ENCODE assay signal across 10 mouse cellular contexts in the genomic region with DNA sequence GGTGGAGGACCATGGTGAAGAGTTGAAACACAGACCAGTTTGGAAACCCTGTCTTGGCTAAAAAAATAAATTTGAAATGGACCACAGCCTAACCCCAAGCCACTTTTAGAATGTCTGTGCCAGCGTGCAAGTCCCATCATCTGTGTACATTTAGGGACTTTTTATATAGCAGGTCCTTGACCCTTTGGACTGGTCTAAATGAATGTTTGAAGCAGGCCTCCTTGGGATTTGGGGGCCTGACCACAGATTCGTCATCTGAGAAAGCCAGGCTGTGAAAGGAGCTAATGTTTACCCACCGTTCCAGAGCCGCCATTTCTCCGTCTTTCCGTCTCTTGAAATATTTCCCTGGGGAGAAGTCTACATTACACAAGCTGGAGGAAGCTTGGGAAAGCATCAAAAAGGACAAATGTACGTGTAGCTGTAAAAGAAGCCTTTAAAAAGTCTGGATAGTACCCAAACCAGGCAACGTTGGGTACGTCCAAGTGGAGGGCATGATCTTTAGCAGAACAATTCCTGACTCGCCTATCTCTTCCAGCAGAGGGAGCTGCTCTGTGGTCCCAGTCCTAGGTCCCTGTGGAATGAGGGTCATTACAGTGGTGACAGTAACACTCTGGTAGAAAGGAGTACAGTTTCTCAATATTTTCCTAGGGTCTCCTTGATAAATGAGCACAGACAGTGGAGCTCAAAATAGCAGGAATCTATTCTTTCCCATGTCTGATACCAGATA.
DNase-seq lines count a peak whose midpoint lies in the region; ATAC-seq and TF ChIP-seq lines count a peak whose summit lies in the region.
"Had no signal": no experiment of that assay in that cellular context is flagged by ENCODE, and none has a peak within 500 bp of the region (broad histone marks: within the 10 kb centered on the region; RNA-seq: fewer than 3 reads in every experiment).

No protein-coding gene starts in this region.

- WGBS in liver, adult 2 months = 69% methylated on average over 10 of the region's 10 CpGs
- WGBS in liver, embryonic 12.5 days (ENCODE audit: insufficient replicate concordance) = 57% methylated on average over 10 of the region's 10 CpGs

- H3K9me3 ChIP-seq in liver, embryonic 12.5 days (replicated peaks) = no peaks in the 10 kb centered on the region

- peak; percentile 16 for DNase-seq in cerebellum, adult 11 months
- no peak for DNase-seq in liver, adult 2 months (ENCODE audit: extremely low read depth, low read depth, low spot score)
- peak; percentile 20 to 23 for DNase-seq in heart, postnatal 36 days
- peak; percentile 7 for DNase-seq in yolk sac, embryonic 10.5 days (ENCODE audit: low spot score)

- TF ChIP-seq CTCF in liver, adult 2 months (IDR thresholded peaks at IDR 0.05; ENCODE audit: low read depth, low read length) = peak; percentile 52
- peak; percentile 12; the same call in 1 of the 2 replicates for TF ChIP-seq CTCF in bone marrow macrophage, adult 2 months (IDR thresholded peaks at IDR 0.05; ENCODE audit: low read depth, low read length)

- no peak for ATAC-seq in cerebellum, adult (ENCODE audit: insufficient number of reproducible peaks, low FRiP score, low TSS enrichment)
- no peak for ATAC-seq in liver, embryonic 12.5 days
- no peak; the same call in 1 of the 2 replicates for ATAC-seq in granulocyte monocyte progenitor cell, adult 5-6 weeks (replicated peaks; ENCODE audit: poor library complexity, severe bottlenecking)

- intact Hi-C loops in heart, postnatal 36 days (cut with DNase I) = loop anchor here (5.0 to 10.0 kb wide), 2 partner anchors 305 to 1032 kb away; partner anchors contain the start of gene Maf

- no peak overlapping the region for H3K4me2 ChIP-seq in liver, embryonic 12.5 days
- H3K4me2 ChIP-seq: embryonic facial prominence, embryonic 13.5 days had no signal

- no peaks in the 10 kb centered on the region for H3K36me3 ChIP-seq in liver, adult 2 months (ENCODE audit: control insufficient read depth, insufficient read depth, low read length)
- H3K36me3 ChIP-seq in liver, embryonic 12.5 days = no peaks in the 10 kb centered on the region
- H3K36me3 ChIP-seq: embryonic facial prominence, embryonic 13.5 days had no signal

- no peak overlapping the region for H3K27ac ChIP-seq in liver, adult 2 months (replicated peaks; ENCODE audit: insufficient read depth, low read depth, low read length)
- no peak overlapping the region for H3K27ac ChIP-seq in liver, embryonic 12.5 days
- H3K27ac ChIP-seq in bone marrow macrophage, adult 2 months (ENCODE audit: insufficient read depth, low read depth, low read length) = no peak overlapping the region
- H3K27ac ChIP-seq: embryonic facial prominence, embryonic 13.5 days had no signal

- H3K79me2 ChIP-seq in liver, adult 2 months (ENCODE audit: control insufficient read depth, insufficient read depth, low read length) = no peaks in the 10 kb centered on the region

- TF ChIP-seq POLR2A in liver, adult 2 months (IDR thresholded peaks at IDR 0.05; ENCODE audit: extremely low read depth, insufficient read depth, low read length) = no peak
- TF ChIP-seq POLR2A in bone marrow macrophage, adult 2 months (IDR thresholded peaks at IDR 0.05; ENCODE audit: borderline replicate concordance, low read depth, low read length) = no peak

- H3K9ac ChIP-seq in liver, adult 2 months (ENCODE audit: low read depth, low read length) = no peak overlapping the region
- H3K9ac ChIP-seq in liver, embryonic 12.5 days = no peak overlapping the region
- H3K9ac ChIP-seq: embryonic facial prominence, embryonic 13.5 days had no signal

- no peaks in the 10 kb centered on the region for H3K4me1 ChIP-seq in liver, adult 2 months (ENCODE audit: control insufficient read depth, insufficient read depth, low read length)
- H3K4me1 ChIP-seq in liver, embryonic 12.5 days = no peaks in the 10 kb centered on the region
- peaks cover 13% of the 10 kb centered on the region for H3K4me1 ChIP-seq in bone marrow macrophage, adult 2 months (ENCODE audit: control insufficient read depth, insufficient read depth, low read length)
- H3K4me1 ChIP-seq: embryonic facial prominence, embryonic 13.5 days had no signal

- no peaks in the 10 kb centered on the region for H3K27me3 ChIP-seq in liver, adult 2 months (ENCODE audit: control insufficient read depth, insufficient read depth, low read length)
- H3K27me3 ChIP-seq in liver, embryonic 12.5 days (replicated peaks) = no peaks in the 10 kb centered on the region; the same call in 1 of the 2 replicates

- no peak overlapping the region for H3K4me3 ChIP-seq in liver, adult 2 months (ENCODE audit: insufficient read depth, low read depth, low read length)
- H3K4me3 ChIP-seq in liver, embryonic 12.5 days = no peak overlapping the region
- H3K4me3 ChIP-seq in bone marrow macrophage, adult 2 months (ENCODE audit: insufficient read depth, low read length) = no peak overlapping the region
- H3K4me3 ChIP-seq: embryonic facial prominence, embryonic 13.5 days; myocyte had no signal
